Mouse (Mus musculus) left cerebral cortex, postnatal 36 days (tissue): ENCODE measurements around the gene Gm49361. TPM values are rescaled to one million over a fixed set of nuclear protein-coding genes. Genes with fewer than 3 reads are reported as not detected.
A peak's percentile ranks its signal among the peaks of the same experiment; 100 is the strongest.

Experiments used
- DNase-seq, 2 experiments: peaks; one replicate each; pipeline ENCODE4 v3.0.0; 2021 to 2022; ENCODE audit warnings: low spot score in 2 of 2, mixed read lengths in 1 of 2
- intact Hi-C: fragments of 180-260 bp; cut with DNase I; formaldehyde crosslinking; loops from one replicate; pipeline ENCODE4 v1.15.1; 2025
- total RNA-seq, 2 experiments: library from RNA; stranded (reverse); gene quantifications; 2 replicates each; pipeline ENCODE4 v1.2.3; 2021

Gene Gm49361
- total RNA-seq, 2 experiments from 2014 or later: not detected

- intact Hi-C loops: no loop called here
- DNase-seq: no peak
These were observed 9.8 kb downstream of the Gm49361 start for GRCm38 (mm10) chr14:57736141-57736540.

DNA sequence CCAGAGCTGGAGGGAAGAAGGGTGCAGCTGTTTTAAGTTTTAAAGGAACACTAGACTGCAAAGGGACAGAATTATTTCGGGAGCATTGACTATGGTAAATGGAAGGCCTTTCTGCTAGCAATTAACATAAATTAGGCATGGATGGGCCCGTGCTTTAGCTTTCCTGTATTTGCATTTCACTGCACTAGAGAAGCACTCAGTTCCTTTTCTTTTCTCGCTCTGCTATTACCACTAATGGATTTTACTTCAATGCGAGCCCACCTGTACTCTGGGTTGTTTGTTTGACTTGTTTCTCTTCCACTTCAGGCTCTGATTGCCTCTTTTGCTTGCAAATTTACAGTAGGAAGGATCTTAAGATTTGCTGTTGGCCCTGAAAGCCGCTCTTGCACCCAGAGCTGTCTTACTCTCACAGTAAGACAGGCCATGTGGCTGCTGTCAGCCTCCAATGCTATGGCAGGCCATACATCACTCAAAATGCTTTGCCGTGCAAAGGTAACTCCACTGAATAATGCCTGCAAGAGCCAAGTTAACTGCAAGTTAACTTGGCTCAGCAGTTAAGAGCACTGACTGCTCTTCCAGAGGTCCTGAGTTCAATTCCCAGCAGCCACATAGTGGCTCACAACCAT lies 13.1 kb downstream of the Gm49361 start:
- DNase-seq: no peak
- intact Hi-C loops: no loop called here

DNA sequence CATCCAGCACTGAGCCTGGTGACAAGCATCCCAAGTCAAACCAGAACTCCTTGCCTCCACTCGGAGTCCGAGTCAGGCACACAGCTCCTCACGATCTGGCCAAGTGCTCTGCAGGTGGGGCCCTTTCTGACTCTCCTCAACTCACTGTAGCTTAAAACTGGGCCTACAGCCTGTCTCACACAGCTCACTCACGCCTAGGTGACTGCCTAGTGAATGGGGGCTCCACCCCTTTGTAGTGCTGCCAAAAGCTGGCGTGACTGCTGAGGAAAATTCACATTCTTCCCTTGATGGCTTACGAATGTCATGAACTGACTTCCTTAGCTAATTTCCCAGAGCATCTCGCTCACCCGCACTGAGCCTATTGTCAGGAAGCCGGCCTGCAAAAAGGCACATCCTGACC lies 15.4 kb downstream of the Gm49361 start:
- intact Hi-C loops: no loop called here
- DNase-seq: no peak

GRCm38 (mm10) chr14:57729975-57730499 lies 15.9 kb downstream of the Gm49361 start:
- DNase-seq: no peak
- intact Hi-C loops: loop anchor here (5.0 kb wide), 1 partner anchor 48 kb away; no protein-coding TSS in a partner anchor

DNA sequence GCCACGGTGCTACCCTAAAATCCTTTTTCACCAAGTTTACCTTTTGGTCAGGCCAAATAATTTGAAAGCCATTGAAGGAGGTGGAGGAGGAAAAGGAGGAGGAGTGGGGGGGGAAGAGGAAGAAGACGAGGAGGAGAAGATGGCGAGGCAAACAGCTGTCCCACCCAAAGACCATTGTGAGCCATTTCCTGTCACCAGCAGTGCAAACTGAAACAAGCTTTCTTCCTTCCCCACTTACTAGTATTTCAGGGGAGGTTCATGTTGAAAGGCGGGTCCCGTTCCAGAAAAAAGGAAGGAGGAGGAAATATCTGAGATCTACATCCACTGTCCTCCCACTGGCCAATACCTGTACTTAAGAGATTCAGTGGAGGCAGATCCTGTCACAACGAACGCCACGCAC lies 16.5 kb downstream of the Gm49361 start:
- intact Hi-C loops: loop anchor here (5.0 kb wide), 1 partner anchor 47 kb away; no protein-coding TSS in a partner anchor
- DNase-seq: no peak

GRCm38 (mm10) chr14:57726172-57726571 lies 19.7 kb downstream of the Gm49361 start:
- intact Hi-C loops: loop anchor here (5.0 kb wide), 1 partner anchor 44 kb away; no protein-coding TSS in a partner anchor
- DNase-seq: no peak

DNA sequence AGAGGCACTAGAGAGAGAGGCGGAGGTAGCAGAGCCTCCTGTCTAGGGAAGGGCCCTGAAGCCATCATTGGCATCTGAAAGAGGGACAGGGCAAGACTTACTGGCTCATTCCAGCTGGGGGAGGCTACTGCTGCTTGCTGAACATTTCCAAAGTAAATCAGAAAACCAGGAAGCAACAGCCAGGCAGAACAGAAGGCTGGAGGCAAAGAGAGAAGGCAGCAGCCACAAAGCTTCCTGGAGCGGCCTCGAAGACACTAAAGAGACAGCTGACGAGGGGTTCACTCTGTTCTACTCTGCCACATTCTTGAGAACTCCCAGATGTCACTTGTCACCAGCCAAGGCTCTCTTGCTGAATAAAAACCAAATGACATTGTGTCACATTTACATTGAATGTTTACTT lies 21.4 kb downstream of the Gm49361 start:
- intact Hi-C loops: no loop called here

GRCm38 (mm10) chr14:57718245-57718644 lies 27.7 kb downstream of the Gm49361 start:
- DNase-seq: no peak
- intact Hi-C loops: no loop called here

More for the DNA sequence above, 21.4 kb downstream of the Gm49361 start:
- no peak for DNase-seq

- no peak for DNase-seq
- intact Hi-C loops: no loop called here
These were observed 29.2 kb downstream of the Gm49361 start for GRCm38 (mm10) chr14:57716601-57717245.

DNA sequence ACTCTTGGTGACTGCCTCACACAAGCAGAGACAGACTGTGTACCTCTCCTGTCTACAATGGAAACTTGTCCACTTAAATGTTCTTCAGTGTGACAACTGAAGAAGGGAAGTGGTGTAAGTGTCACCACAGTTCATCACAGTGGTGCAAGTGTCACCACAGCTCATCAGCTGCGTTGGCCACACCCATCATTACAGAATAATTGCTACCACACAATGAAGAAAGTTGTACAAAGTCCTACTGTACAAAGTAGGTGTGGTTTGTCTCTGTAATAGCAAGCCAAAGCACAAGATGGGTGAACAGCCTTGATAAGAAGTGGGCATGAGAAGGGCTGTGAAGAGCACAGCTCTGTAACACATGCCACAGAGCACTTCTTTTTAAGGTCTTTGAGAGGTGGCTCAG lies 33.0 kb downstream of the Gm49361 start:
- intact Hi-C loops: no loop called here
- no peak for DNase-seq

GRCm38 (mm10) chr14:57711059-57711458 lies 34.8 kb downstream of the Gm49361 start:
- no peak for DNase-seq
- intact Hi-C loops: no loop called here

DNA sequence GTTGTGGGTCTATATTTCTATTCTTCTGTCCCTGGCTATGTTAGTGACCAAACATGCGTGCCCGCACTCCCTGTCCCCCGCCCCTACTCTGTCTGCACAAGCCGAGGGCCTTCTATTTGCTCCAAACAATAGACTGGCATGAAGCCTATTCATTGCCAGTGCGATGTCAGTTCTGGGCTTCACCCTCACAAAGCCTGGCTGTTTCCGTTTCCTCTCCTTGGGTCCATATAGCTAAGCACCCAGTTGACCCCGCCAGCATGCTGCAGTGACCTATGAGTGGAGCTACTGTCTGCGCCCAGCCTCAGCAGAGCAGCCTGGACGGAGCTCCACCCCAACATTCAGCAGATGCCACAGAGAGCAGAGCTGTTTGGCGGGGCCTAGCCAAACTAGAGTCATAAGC lies 36.7 kb downstream of the Gm49361 start:
- no peak for DNase-seq
- intact Hi-C loops: loop anchor here (5.0 kb wide), 1 partner anchor 33 kb away; no protein-coding TSS in a partner anchor

DNA sequence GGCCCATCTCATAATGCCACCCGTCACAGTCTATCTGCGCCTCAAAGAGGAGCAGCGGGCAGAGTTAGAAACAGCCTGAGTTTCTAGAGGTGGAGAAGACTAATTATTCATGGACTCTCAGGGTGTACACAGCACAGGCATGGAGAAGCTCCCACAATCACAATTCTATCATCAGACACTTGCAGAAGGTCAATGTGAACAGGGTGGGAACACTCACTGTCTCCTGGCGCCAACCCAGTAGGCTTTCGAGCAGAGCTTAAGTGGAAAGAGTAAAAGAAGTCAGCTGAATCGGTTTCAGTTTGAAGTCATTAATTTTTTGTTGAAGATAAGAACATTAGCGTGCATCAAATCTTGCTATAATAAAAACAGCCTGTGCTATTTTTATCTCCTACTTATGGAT lies 37.3 kb downstream of the Gm49361 start:
- intact Hi-C loops: loop anchor here (5.0 kb wide), 1 partner anchor 34 kb away; no protein-coding TSS in a partner anchor
- no peak for DNase-seq

DNA sequence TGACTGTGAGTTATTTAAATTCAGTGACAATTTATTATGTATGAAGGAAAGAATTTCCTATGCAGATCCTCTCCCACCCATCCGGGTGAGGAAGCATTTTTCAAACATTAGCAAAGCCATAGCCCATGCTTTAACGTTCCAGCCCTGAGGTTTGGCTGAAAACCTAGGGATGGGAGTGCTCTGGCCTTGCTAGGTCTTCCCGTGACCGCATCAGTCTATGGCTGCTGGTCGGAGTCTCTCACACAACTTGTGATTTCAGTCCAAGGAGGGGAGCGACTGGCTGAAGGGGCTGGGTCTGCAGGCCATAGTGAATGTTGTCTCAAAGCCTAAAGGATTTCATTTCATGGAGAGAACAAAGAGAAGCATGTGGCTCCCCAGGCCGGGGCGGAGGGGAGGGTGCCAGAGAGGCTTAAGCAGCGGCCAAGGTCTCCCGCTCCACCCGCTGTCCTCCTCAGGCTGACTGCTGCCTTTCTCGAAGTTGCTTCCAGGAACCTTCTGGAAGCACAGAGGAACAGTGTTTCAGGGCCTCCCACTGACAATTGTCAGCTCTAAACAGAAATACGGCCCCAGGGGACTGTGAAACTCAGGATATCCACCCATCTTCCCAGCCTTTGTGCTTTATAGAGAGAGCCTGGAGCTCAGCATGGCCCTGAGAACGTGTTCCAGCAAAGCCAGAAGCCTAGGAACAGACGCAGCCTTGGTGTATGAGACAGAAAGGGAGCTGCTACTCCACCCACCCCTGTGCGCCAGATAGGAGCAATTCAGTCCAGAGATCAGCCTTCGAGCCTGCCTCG lies 38.6 kb downstream of the Gm49361 start:
- intact Hi-C loops: loop anchor here (5.0 kb wide), 1 partner anchor 35 kb away; no protein-coding TSS in a partner anchor
- DNase-seq: no peak

DNA sequence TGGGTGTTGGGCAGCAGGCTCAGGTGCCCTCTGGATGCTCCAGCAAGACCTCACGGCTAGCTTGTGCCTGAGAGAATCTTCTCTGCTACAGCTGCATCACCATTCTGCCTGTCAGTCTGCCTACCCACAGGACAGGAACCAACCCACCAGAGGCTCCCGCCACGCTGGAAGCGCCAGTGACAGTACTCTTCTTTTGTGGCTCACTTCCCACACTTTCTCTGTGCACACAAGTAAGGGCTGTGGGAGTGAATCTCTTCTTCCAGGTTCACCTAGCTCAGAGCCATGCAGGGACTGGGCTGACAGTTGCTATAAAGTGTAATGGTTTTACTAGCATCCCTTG lies 39.2 kb downstream of the Gm49361 start:
- intact Hi-C loops: loop anchor here (5.0 kb wide), 1 partner anchor 36 kb away; no protein-coding TSS in a partner anchor
- DNase-seq: peak; percentile 47 to 48

DNA sequence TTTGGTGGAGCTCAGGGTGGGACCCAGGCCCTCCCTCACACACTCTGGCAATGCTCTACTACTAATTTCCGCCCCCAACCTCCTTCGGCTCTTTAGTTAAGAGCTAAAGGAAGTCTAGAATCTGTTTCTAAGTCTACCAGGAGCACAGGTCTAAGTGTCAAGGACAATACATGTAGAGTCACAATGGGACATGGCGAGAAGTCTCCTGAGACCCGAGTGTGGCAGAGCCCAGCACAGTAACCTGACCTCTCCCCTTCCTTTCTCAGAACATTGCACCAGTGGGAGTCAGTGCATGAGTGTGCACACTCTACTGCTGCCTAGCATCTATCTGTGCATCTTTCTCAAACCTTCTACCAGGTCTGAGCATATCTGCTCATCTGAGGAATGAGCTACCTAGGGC lies 40.1 kb downstream of the Gm49361 start:
- no peak for DNase-seq
- intact Hi-C loops: loop anchor here (5.0 kb wide), 1 partner anchor 37 kb away; no protein-coding TSS in a partner anchor

DNA sequence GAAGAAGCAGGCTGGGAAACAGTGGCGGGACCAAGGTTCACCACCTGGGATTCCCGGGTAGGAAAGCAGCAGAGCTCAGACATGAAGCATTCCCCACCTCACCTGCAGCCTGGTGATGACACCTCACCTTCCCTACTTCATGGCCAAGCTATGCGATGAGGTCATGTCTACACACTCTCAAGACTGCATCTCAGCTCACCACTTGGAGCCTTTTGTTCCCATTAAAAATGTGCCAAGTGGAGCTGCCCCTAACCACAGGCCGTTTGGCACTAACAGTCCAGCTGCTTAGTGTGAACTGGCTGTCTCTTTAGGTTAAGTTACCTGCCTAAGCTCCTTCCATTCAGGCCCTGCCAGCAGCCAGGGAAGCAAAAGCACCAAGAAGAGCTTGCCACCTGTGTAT lies 40.8 kb downstream of the Gm49361 start:
- intact Hi-C loops: loop anchor here (5.0 kb wide), 1 partner anchor 37 kb away; no protein-coding TSS in a partner anchor
- no peak for DNase-seq

DNA sequence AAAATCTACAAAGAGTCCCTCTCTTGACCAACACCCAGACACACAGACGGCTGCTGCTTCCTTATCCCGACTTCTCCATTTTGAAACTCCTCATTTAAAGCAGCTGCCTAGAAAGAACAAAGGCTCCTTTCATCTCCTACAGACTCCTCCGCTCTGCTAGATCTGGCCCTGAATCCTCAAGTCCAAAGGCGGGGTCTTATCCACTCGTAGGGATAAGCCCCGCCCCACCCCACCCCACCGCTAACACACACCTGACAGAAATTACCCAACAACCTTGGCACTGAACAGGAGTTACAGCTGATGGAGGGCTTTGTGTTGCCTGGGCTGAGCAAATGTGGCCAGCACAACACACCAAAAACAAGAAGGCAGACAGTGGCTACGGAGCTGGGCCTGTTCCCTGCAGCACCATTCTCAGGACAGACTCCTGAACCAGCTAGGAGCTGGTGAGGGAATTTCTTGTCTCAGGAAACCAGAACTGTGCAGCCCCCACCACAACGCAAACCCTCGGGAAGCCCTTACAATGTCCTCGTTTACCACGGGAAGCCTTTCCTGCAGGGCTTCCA lies 43.9 kb downstream of the Gm49361 start:
- intact Hi-C loops: no loop called here

DNA sequence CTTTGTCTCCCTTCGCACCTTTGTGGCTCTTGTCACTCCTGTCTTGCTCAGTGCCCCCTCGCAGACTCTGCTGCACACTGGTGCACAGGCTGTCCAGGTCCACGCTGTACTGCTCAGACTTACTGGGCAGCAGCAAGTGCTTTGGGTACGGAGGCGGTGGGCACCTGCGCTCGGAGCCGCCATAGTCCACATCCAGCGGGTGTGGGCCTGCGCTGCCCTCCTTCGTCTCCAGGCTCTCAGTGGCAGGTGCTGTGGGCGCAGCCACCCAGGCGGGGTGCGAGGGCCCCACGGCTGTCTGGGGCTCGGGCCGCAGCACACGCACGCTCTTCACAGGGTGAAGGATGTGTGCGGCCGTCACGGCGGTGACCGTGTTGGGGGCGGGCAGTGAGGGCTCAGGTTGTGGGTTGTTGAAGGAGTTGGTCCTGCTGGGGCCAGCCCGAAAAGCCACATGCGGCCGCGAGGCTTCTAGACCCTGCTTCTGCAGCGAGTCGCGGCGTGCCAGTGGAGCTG lies 46.4 kb downstream of the Gm49361 start:
- intact Hi-C loops: no loop called here
- no peak for DNase-seq

More for the DNA sequence above, 43.9 kb downstream of the Gm49361 start:
- DNase-seq: no peak

GRCm38 (mm10) chr14:57699016-57699415 lies 46.9 kb downstream of the Gm49361 start:
- intact Hi-C loops: no loop called here
- no peak for DNase-seq
